ENCODE assay signal across 22 mouse cellular contexts in genomic region chr2:160192661-160193060, GRCm38 (mm10).
DNase-seq lines count a peak whose midpoint lies in the region; ATAC-seq and TF ChIP-seq lines count a peak whose summit lies in the region.
"Had no signal": no experiment of that assay in that cellular context is flagged by ENCODE, and none has a peak within 500 bp of the region (broad histone marks: within the 10 kb centered on the region; RNA-seq: fewer than 3 reads in every experiment).

No protein-coding gene starts in this region.

- intact Hi-C loops in heart, adult 2 months (cut with DNase I) = no loop called here

- H3K27ac ChIP-seq in heart, embryonic 10.5 days = no peak overlapping the region
- H3K27ac ChIP-seq in heart, adult 2 months = no peak overlapping the region
- no peak overlapping the region for H3K27ac ChIP-seq in hindbrain, postnatal 0 days
- H3K27ac ChIP-seq: embryonic facial prominence, embryonic 12.5 days; forebrain, embryonic 15.5 days; hindbrain, embryonic 12.5 days; limb, embryonic 13.5 days; liver, embryonic 14.5 days; lung, embryonic 15.5 days; stomach, postnatal 0 days had no signal

- 63% methylated on average over 4 of the region's 4 CpGs for WGBS in heart, embryonic 10.5 days
- 32% methylated on average over 4 of the region's 4 CpGs for WGBS in heart, adult 2 months
- WGBS in hindbrain, postnatal 0 days = 69% methylated on average over 4 of the region's 4 CpGs

- DNase-seq in adrenal gland, postnatal 14 days = peak; percentile 19
- DNase-seq in adrenal gland, postnatal 4 days (ENCODE audit: low spot score in 2 of 2) = no peak
- peak; percentile 41 for DNase-seq in heart, embryonic 10.5 days (ENCODE audit: low spot score)
- no peak for DNase-seq in heart, adult 2 months
- peak; percentile 25 for DNase-seq in 3T3-L1 (ENCODE audit: low read depth, low spot score)
- DNase-seq in kidney, postnatal 4 days = peak; percentile 13 to 41
- no peak for DNase-seq in hindbrain, postnatal 0 days (ENCODE audit: low spot score)
- DNase-seq: cerebellum, adult 11-12 months; cerebellum, postnatal 25 days; gastrocnemius, postnatal 36 days; lung, postnatal 4 days had no signal

- no peaks in the 10 kb centered on the region for H3K36me3 ChIP-seq in heart, embryonic 10.5 days
- H3K36me3 ChIP-seq in heart, adult 2 months (ENCODE audit: control insufficient read depth, insufficient read depth, low read length) = no peaks in the 10 kb centered on the region
- no peaks in the 10 kb centered on the region for H3K36me3 ChIP-seq in hindbrain, postnatal 0 days (ENCODE audit: insufficient read depth, low read length)
- H3K36me3 ChIP-seq: embryonic facial prominence, embryonic 12.5 days; forebrain, embryonic 15.5 days; hindbrain, embryonic 12.5 days; limb, embryonic 13.5 days; lung, embryonic 15.5 days had no signal

- no peak for TF ChIP-seq EP300 in heart, adult 2 months (IDR thresholded peaks at IDR 0.05; ENCODE audit: insufficient read depth, low read depth, low read length)

- H3K9me3 ChIP-seq in heart, embryonic 10.5 days = no peaks in the 10 kb centered on the region
- no peaks in the 10 kb centered on the region for H3K9me3 ChIP-seq in hindbrain, postnatal 0 days (ENCODE audit: low read length)
- H3K9me3 ChIP-seq: embryonic facial prominence, embryonic 12.5 days; forebrain, embryonic 15.5 days; hindbrain, embryonic 12.5 days; limb, embryonic 13.5 days; lung, embryonic 15.5 days had no signal

- H3K4me1 ChIP-seq in heart, embryonic 10.5 days = no peaks in the 10 kb centered on the region
- H3K4me1 ChIP-seq in heart, adult 2 months (ENCODE audit: control insufficient read depth, insufficient read depth, low read length) = no peaks in the 10 kb centered on the region
- H3K4me1 ChIP-seq in hindbrain, postnatal 0 days (ENCODE audit: insufficient read depth, low read length) = no peaks in the 10 kb centered on the region
- H3K4me1 ChIP-seq: embryonic facial prominence, embryonic 12.5 days; forebrain, embryonic 15.5 days; hindbrain, embryonic 12.5 days; lung, embryonic 15.5 days had no signal

- no peak overlapping the region for H3K9ac ChIP-seq in heart, adult 2 months (ENCODE audit: low read depth, low read length)
- H3K9ac ChIP-seq in hindbrain, postnatal 0 days (replicated peaks; ENCODE audit: low read length) = no peak overlapping the region
- H3K9ac ChIP-seq: embryonic facial prominence, embryonic 12.5 days; forebrain, embryonic 15.5 days; hindbrain, embryonic 12.5 days; limb, embryonic 13.5 days; liver, embryonic 14.5 days; lung, embryonic 15.5 days had no signal

- H3K4me3 ChIP-seq in heart, embryonic 10.5 days = no peak overlapping the region
- no peak overlapping the region for H3K4me3 ChIP-seq in heart, adult 2 months
- H3K4me3 ChIP-seq in hindbrain, postnatal 0 days (ENCODE audit: low read length) = no peak overlapping the region
- H3K4me3 ChIP-seq: embryonic facial prominence, embryonic 12.5 days; erythroblast, embryonic 14.5 days; forebrain, embryonic 15.5 days; hindbrain, embryonic 12.5 days; limb, embryonic 13.5 days; lung, embryonic 15.5 days had no signal

- no peaks in the 10 kb centered on the region for H3K79me2 ChIP-seq in heart, adult 2 months (replicated peaks; ENCODE audit: control insufficient read depth, insufficient read depth, low read length)

- no peak for ATAC-seq in hindbrain, postnatal 0 days
- ATAC-seq: forebrain, embryonic 15.5 days; inflammation-experienced regulatory T-cells, adult 6 months had no signal

- no peaks in the 10 kb centered on the region for H3K27me3 ChIP-seq in heart, embryonic 10.5 days (ENCODE audit: insufficient read depth, poor library complexity, severe bottlenecking)
- no peaks in the 10 kb centered on the region for H3K27me3 ChIP-seq in heart, adult 2 months (ENCODE audit: control insufficient read depth, insufficient read depth, low read length)
- H3K27me3 ChIP-seq in hindbrain, postnatal 0 days (ENCODE audit: insufficient read depth, low read length) = no peaks in the 10 kb centered on the region
- H3K27me3 ChIP-seq: CH12.LX; embryonic facial prominence, embryonic 12.5 days; forebrain, embryonic 15.5 days; hindbrain, embryonic 12.5 days; lung, embryonic 15.5 days had no signal

- TF ChIP-seq POLR2A in heart, adult 2 months (IDR thresholded peaks at IDR 0.05; ENCODE audit: insufficient read depth, low read depth, low read length) = no peak

- H3K4me2 ChIP-seq in hindbrain, postnatal 0 days (ENCODE audit: low read depth, low read length) = no peak overlapping the region
- H3K4me2 ChIP-seq: embryonic facial prominence, embryonic 12.5 days; forebrain, embryonic 15.5 days; heart, embryonic 11.5 days; hindbrain, embryonic 12.5 days; lung, embryonic 15.5 days had no signal

- TF ChIP-seq CTCF in heart, adult 2 months (IDR thresholded peaks at IDR 0.05) = no peak
- no peak for TF ChIP-seq CTCF in hindbrain, postnatal 0 days (IDR thresholded peaks at IDR 0.05; ENCODE audit: low read depth)

Comparison
In these comparisons a context has a peak if more than half of its experiments do, and no peak if none do; other contexts are left out.
1. DNase-seq: peak in adrenal gland, postnatal 14 days (single experiment), heart, embryonic 10.5 days (single experiment), 3T3-L1 (single experiment) and kidney, postnatal 4 days (2 of 2); none in adrenal gland, postnatal 4 days (0 of 2), heart, adult 2 months (0 of 2) and hindbrain, postnatal 0 days (single experiment).